Mouse (Mus musculus) MEL (cell line): ENCODE measurements around the gene Bcr. TPM values are rescaled to one million over a fixed set of nuclear protein-coding genes. Genes with fewer than 3 reads are reported as not detected.

Source experiments
- DNase-seq: peaks from one replicate; pipeline ENCODE4 v3.0.0; 2011; ENCODE audit warnings: low read depth, low spot score
- H3K27ac ChIP-seq: 2 replicates; pipeline ENCODE4 v1.5.1; 2012; ENCODE audit warnings: low read depth, mild to moderate bottlenecking, control low read depth, low read length, moderate library complexity; ENCODE audit not compliant: control insufficient read depth
- H3K27me3 ChIP-seq, 2 experiments: fragments of 150-350 bp in 1 of 2; sonication (generic) in 1 of 2; 2 replicates each; pipeline ENCODE4 v1.6.1; 2012; ENCODE audit warnings: low read length in 2 of 2, mild to moderate bottlenecking in 2 of 2, improper control_type of control experiment in 1 of 2, moderate library complexity in 1 of 2; ENCODE audit not compliant: insufficient read depth in 2 of 2, control insufficient read depth in 1 of 2
- H3K36me3 ChIP-seq, 2 experiments: 2 replicates each; pipeline ENCODE4 v1.6.1; 2012 to 2014; ENCODE audit warnings: low read length in 2 of 2, improper control_type of control experiment in 1 of 2, inconsistent platforms in 1 of 2, mild to moderate bottlenecking in 1 of 2; ENCODE audit not compliant: insufficient read depth in 2 of 2, control insufficient read depth in 1 of 2
- H3K4me1 ChIP-seq, 2 experiments: fragments of 150-350 bp in 1 of 2; sonication (generic) in 1 of 2; 2 replicates each; pipeline ENCODE4 v1.6.1; 2012; ENCODE audit warnings: low read length in 2 of 2, improper control_type of control experiment in 1 of 2, mild to moderate bottlenecking in 1 of 2; ENCODE audit not compliant: insufficient read depth in 2 of 2, control insufficient read depth in 1 of 2
- H3K4me3 ChIP-seq, 2 experiments: fragments of 150-350 bp in 1 of 2; sonication (generic) in 1 of 2; 2 replicates each; pipeline ENCODE4 v1.5.1; 2012; ENCODE audit warnings: low read depth in 2 of 2, low read length in 2 of 2, mild to moderate bottlenecking in 2 of 2, moderate library complexity in 2 of 2, control low read depth in 1 of 2, improper control_type of control experiment in 1 of 2; ENCODE audit not compliant: control insufficient read depth in 1 of 2, insufficient read depth in 1 of 2
- H3K79me2 ChIP-seq: 2 replicates; pipeline ENCODE4 v1.6.1; 2012; ENCODE audit warnings: mild to moderate bottlenecking, low read length, moderate library complexity; ENCODE audit not compliant: control insufficient read depth, poor library complexity, insufficient read depth
- H3K9ac ChIP-seq: 2 replicates; pipeline ENCODE4 v1.6.1; 2012; ENCODE audit warnings: low read depth, mild to moderate bottlenecking, control low read depth, low read length, moderate library complexity; ENCODE audit not compliant: control insufficient read depth, poor library complexity, severe bottlenecking
- H3K9me3 ChIP-seq: fragments of 150-350 bp; sonication (generic); replicated peaks from 2 replicates; pipeline ENCODE4 v1.6.1; 2012; ENCODE audit warnings: mild to moderate bottlenecking, low read length, improper control_type of control experiment, moderate library complexity; ENCODE audit not compliant: insufficient read depth
- E2F4 ChIP-seq: IDR thresholded peaks from 2 replicates; pipeline ENCODE4 v1.6.1; 2011; ENCODE audit warnings: low read depth, low read length, improper control_type of control experiment, borderline replicate concordance
- ELF1 ChIP-seq: IDR thresholded peaks from 2 replicates; pipeline ENCODE4 v1.6.1; 2014; ENCODE audit warnings: low read depth, mild to moderate bottlenecking, inconsistent platforms, low read length, improper control_type of control experiment, moderate library complexity
- EP300 ChIP-seq, 2 experiments: IDR thresholded peaks; 2 replicates each; pipeline ENCODE4 v1.6.1; 2011; ENCODE audit warnings: improper control_type of control experiment in 2 of 2, low read length in 2 of 2, low read depth in 1 of 2, mild to moderate bottlenecking in 1 of 2
- GABPA ChIP-seq: IDR thresholded peaks from 2 replicates; pipeline ENCODE4 v1.6.1; 2012; ENCODE audit warnings: low read depth, mild to moderate bottlenecking, inconsistent platforms, low read length, improper control_type of control experiment, moderate library complexity
- GATA1 ChIP-seq: IDR thresholded peaks from 2 replicates; pipeline ENCODE4 v1.6.1; 2011; ENCODE audit warnings: low read depth, low read length, improper control_type of control experiment
- HCFC1 ChIP-seq: IDR thresholded peaks from 2 replicates; pipeline ENCODE4 v1.6.1; 2012; ENCODE audit warnings: low read depth, mild to moderate bottlenecking, inconsistent platforms, low read length, improper control_type of control experiment, moderate library complexity
- JUND ChIP-seq: IDR thresholded peaks from 2 replicates; pipeline ENCODE4 v1.6.1; 2011; ENCODE audit warnings: low read depth, mild to moderate bottlenecking, improper control_type of control experiment, low read length
- MAFK ChIP-seq: IDR thresholded peaks from 2 replicates; pipeline ENCODE4 v1.6.1; 2011; ENCODE audit warnings: low read depth, mild to moderate bottlenecking, low read length, improper control_type of control experiment, borderline replicate concordance
- MAX ChIP-seq: IDR thresholded peaks from 2 replicates; pipeline ENCODE4 v1.6.1; 2011; ENCODE audit warnings: low read length, improper control_type of control experiment
- MAZ ChIP-seq: IDR thresholded peaks from 2 replicates; pipeline ENCODE4 v1.6.1; 2012; ENCODE audit warnings: low read depth, mild to moderate bottlenecking, inconsistent platforms, low read length, improper control_type of control experiment
- MXI1 ChIP-seq: IDR thresholded peaks from 2 replicates; pipeline ENCODE4 v1.6.1; 2011; ENCODE audit warnings: mild to moderate bottlenecking, low read depth, low read length, improper control_type of control experiment
- MYB ChIP-seq: IDR thresholded peaks from 2 replicates; pipeline ENCODE4 v1.6.1; 2011; ENCODE audit warnings: mild to moderate bottlenecking, low read depth, low read length, improper control_type of control experiment
- MYC ChIP-seq: IDR thresholded peaks from 2 replicates; pipeline ENCODE4 v1.6.1; 2011; ENCODE audit warnings: low read depth, mild to moderate bottlenecking, low read length, improper control_type of control experiment, moderate library complexity
- NRF1 ChIP-seq: IDR thresholded peaks from 2 replicates; pipeline ENCODE4 v1.6.1; 2014; ENCODE audit warnings: low read depth, mild to moderate bottlenecking, inconsistent platforms, low read length, improper control_type of control experiment, moderate library complexity; ENCODE audit not compliant: poor library complexity, insufficient read depth, severe bottlenecking
- POLR2A ChIP-seq, 2 experiments: IDR thresholded peaks; 2 replicates each; pipeline ENCODE4 v1.6.1; 2011 to 2012; ENCODE audit warnings: low read length in 2 of 2, mild to moderate bottlenecking in 2 of 2, control low read depth in 1 of 2, improper control_type of control experiment in 1 of 2, low read depth in 1 of 2, moderate library complexity in 1 of 2; ENCODE audit not compliant: control insufficient read depth in 1 of 2, insufficient read depth in 1 of 2, poor library complexity in 1 of 2
- POLR2AphosphoS2 ChIP-seq: IDR thresholded peaks from 2 replicates; pipeline ENCODE4 v1.6.1; 2011; ENCODE audit warnings: low read length, improper control_type of control experiment
- POLR2AphosphoS5 ChIP-seq: IDR thresholded peaks from 2 replicates; pipeline ENCODE4 v1.6.1; 2012; ENCODE audit warnings: low read depth, borderline replicate concordance, mild to moderate bottlenecking, inconsistent platforms, low read length, moderate library complexity, mixed read lengths
- RAD21 ChIP-seq: IDR thresholded peaks from 2 replicates; pipeline ENCODE4 v1.6.1; 2011; ENCODE audit warnings: mild to moderate bottlenecking, low read depth, low read length, improper control_type of control experiment
- SMC3 ChIP-seq: IDR thresholded peaks from 2 replicates; pipeline ENCODE4 v1.6.1; 2011; ENCODE audit warnings: low read depth, low read length, improper control_type of control experiment
- TAL1 ChIP-seq: IDR thresholded peaks from 2 replicates; pipeline ENCODE4 v1.6.1; 2012; ENCODE audit warnings: mild to moderate bottlenecking, inconsistent platforms, low read length, moderate library complexity, mixed read lengths
- TBP ChIP-seq: IDR thresholded peaks from 2 replicates; pipeline ENCODE4 v1.8.0; 2011; ENCODE audit warnings: low read depth, low read length, improper control_type of control experiment
- USF1 ChIP-seq: IDR thresholded peaks from 2 replicates; pipeline ENCODE4 v1.6.1; 2014; ENCODE audit warnings: low read depth, mild to moderate bottlenecking, inconsistent platforms, low read length, improper control_type of control experiment, moderate library complexity
- USF2 ChIP-seq, 2 experiments: IDR thresholded peaks; 2 replicates each; pipeline ENCODE4 v1.6.1; 2011 to 2012; ENCODE audit warnings: improper control_type of control experiment in 2 of 2, low read length in 2 of 2, borderline replicate concordance in 1 of 2, inconsistent platforms in 1 of 2, low read depth in 1 of 2, mild to moderate bottlenecking in 1 of 2; ENCODE audit not compliant: insufficient read depth in 1 of 2
- ZC3H11A ChIP-seq: IDR thresholded peaks from 2 replicates; pipeline ENCODE4 v1.6.1; 2012; ENCODE audit warnings: low read depth, mild to moderate bottlenecking, inconsistent platforms, low read length, improper control_type of control experiment
- ZMIZ1 ChIP-seq: IDR thresholded peaks from 2 replicates; pipeline ENCODE4 v1.6.1; 2012; ENCODE audit warnings: low read depth, mild to moderate bottlenecking, inconsistent platforms, low read length, improper control_type of control experiment, moderate library complexity
- ZNF384 ChIP-seq: IDR thresholded peaks from 2 replicates; pipeline ENCODE4 v1.6.1; 2012; ENCODE audit warnings: low read depth, mild to moderate bottlenecking, inconsistent platforms, low read length, improper control_type of control experiment
- polyA plus RNA-seq, 2 experiments: library from polyadenylated mRNA; stranded (reverse) in 1 of 2; unstranded in 1 of 2; fragments of >175 nt in 1 of 2; fragments of >200 nt in 1 of 2; gene quantifications; 2 replicates each; pipeline versions ENCODE4 v1.2.1 to v1.2.4; 2012; ENCODE audit warnings: low replicate concordance in 2 of 2, low read depth in 1 of 2; ENCODE audit not compliant: insufficient read length in 2 of 2, insufficient read depth in 1 of 2, missing spikeins in 1 of 2
- total RNA-seq: library from RNA; depleted of rRNA; stranded (reverse); fragments of 300-350 nt; gene quantifications from 2 replicates; pipeline ENCODE4 v1.2.3, GENCODE M21; 2012

The Bcr gene
- total and polyA plus RNA-seq, 3 experiments, result not detected

DNA sequence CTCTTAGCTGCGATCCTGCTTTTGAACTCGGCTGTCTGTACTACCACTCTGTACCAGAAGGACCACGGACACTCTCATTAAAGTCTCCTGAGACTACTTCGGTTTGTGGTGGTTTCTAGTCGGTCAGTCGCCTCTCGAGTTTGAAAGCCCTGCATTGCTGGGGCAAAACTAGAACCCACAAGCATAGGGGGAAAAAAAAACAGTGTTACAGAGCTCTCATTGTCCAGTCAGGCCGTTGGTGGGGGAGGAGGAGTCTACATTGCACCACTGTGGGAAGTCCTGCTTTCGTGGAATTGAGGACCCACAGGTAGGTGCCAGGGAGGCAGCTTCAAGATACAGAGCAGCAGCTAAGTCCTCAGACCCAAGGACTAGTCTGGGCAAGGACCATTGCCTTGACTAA, 124.4 kb downstream of the Bcr start:
- Histone ChIP-seq H3K27me3 (no peaks in the 10 kb centered on the region), H3K9me3 (no peaks in the 10 kb centered on the region), H3K9ac (no peak overlapping the region), H3K36me3 (no peaks in the 10 kb centered on the region), H3K4me1 (no peaks in the 10 kb centered on the region), H3K27ac (no peak overlapping the region), H3K4me3 (no peak overlapping the region), H3K79me2 (no peaks in the 10 kb centered on the region)
- DNase-seq, result no peak
- TF ChIP-seq MYC (no peak), ZNF384 (no peak), POLR2A (IDR thresholded peaks at IDR 0.05; ENCODE audit: control insufficient read depth in 1 of 2, insufficient read depth in 1 of 2, low read depth in 1 of 2, low read length in 2 of 2, poor library complexity in 1 of 2) (no peak), TAL1 (no peak), MXI1 (no peak), MAZ (no peak), TBP (no peak), USF2 (IDR thresholded peaks at IDR 0.05; ENCODE audit: borderline replicate concordance in 1 of 2, insufficient read depth in 1 of 2, low read depth in 1 of 2, low read length in 2 of 2) (no peak)

DNA sequence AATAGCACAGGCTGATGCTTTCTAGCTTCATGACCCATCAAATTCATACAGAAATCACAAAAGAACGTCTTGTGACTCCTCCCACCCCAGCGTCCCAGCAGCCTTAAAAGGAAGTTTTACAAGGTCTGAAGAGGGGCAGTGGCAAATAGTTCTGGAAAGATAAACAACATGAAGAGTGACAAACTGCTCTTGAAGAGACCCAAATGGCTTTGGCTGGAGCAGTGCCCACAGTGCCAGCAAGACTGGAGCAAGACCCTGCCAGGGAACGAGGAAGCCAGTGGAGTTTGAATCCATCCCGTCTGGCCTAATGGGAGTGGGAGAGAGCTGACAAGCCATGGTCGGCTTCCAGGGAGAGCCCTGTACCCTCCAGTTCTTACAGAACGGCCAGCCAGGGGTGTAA, 126.2 kb downstream of the Bcr start:
- H3K79me2 ChIP-seq, result no peaks in the 10 kb centered on the region

DNA sequence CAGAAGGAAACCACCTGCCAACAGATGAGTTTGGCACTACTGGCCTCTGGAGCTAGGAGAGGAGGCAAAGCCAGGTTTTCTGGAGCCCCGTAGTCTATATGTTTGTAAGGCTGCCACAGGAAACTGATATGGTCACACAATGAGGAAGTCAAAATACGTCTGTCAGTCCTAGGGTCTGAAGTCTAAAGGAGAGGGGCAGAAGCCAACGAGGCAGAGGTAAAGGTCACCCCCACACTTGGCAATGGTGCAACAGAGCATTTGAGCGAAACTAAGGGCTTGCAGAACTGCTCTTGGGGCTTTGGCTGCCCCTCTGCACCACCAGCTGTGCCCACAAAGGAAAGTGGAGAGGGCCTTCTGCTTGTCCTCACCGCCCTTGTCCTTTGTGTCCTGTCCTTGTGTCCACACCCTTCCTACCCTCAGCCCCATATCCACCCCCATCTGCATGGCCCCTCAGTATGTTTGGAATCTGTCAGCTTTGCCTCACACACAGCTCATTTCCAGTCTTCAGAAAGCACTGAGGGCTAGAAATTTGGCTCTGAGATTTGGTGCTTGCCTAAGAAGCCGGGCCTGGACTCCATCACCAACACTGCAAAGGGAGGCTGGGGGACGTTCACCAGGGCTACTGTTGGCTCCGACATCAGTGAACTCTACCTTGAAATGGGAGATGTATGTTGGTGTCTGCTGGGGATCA, 127.1 kb downstream of the Bcr start:
- Histone ChIP-seq H3K4me1 (no peaks in the 10 kb centered on the region), H3K79me2 (no peaks in the 10 kb centered on the region), H3K9me3 (no peaks in the 10 kb centered on the region), H3K36me3 (no peaks in the 10 kb centered on the region), H3K4me3 (no peak overlapping the region), H3K9ac (no peak overlapping the region), H3K27me3 (no peaks in the 10 kb centered on the region), H3K27ac (no peak overlapping the region)
- DNase-seq, result peak; percentile 21
- TF ChIP-seq GABPA (no peak), MXI1 (no peak), E2F4 (no peak), ZC3H11A (no peak), EP300 (IDR thresholded peaks at IDR 0.05; ENCODE audit: low read depth in 1 of 2, low read length in 2 of 2) (no peak), MYC (no peak), MAFK (no peak), POLR2AphosphoS2 (no peak), ZMIZ1 (no peak), TBP (no peak), ELF1 (no peak), SMC3 (no peak)

More for the DNA sequence above, 126.2 kb downstream of the Bcr start:
- H3K9me3 ChIP-seq, result no peaks in the 10 kb centered on the region
- TF ChIP-seq GATA1, result no peak
- no peak for TF ChIP-seq JUND
- no peak for TF ChIP-seq MXI1
- TF ChIP-seq MAZ, result no peak
- TF ChIP-seq USF2 (IDR thresholded peaks at IDR 0.05; ENCODE audit: borderline replicate concordance in 1 of 2, insufficient read depth in 1 of 2, low read depth in 1 of 2, low read length in 2 of 2), result no peak
- no peak for TF ChIP-seq RAD21
- no peak for TF ChIP-seq ZNF384
- no peak for TF ChIP-seq POLR2AphosphoS2
- no peak for TF ChIP-seq EP300 (IDR thresholded peaks at IDR 0.05; ENCODE audit: low read depth in 1 of 2, low read length in 2 of 2)
- TF ChIP-seq NRF1, result no peak
- TF ChIP-seq HCFC1, result no peak
- TF ChIP-seq MAX, result no peak
- TF ChIP-seq USF1, result no peak
- no peak for TF ChIP-seq POLR2AphosphoS5
- TF ChIP-seq POLR2A (IDR thresholded peaks at IDR 0.05; ENCODE audit: control insufficient read depth in 1 of 2, insufficient read depth in 1 of 2, low read depth in 1 of 2, low read length in 2 of 2, poor library complexity in 1 of 2), result no peak
- no peak for TF ChIP-seq MYB
- DNase-seq, result no peak
- H3K9ac ChIP-seq, result no peak overlapping the region
- no peak overlapping the region for H3K4me3 ChIP-seq
- no peaks in the 10 kb centered on the region for H3K4me1 ChIP-seq
- no peaks in the 10 kb centered on the region for H3K36me3 ChIP-seq
- H3K27me3 ChIP-seq, result no peaks in the 10 kb centered on the region
- H3K27ac ChIP-seq, result no peak overlapping the region
